Comparison of ENCODE assay signal across 20 mouse cellular contexts in the genomic region with DNA sequence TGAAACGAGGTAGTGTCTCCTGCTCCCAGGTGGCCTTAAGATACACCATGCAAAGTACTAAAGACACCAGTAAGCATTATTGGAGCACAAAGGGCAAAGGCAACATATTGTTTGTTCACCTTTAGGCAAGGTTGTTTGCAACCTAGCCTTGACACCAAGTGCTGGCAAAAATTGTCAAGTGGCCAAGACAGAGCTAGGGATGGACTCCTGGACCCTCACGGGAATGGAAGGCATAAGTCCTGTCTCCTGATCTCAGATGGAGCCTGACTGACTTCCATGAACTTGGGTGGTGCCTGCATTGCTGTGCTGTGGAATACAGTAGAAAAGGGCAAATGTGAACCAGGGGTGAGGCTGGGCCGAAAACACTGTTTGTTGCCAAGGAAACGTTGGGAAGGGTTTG. TPM values are rescaled to one million over a fixed set of nuclear protein-coding genes. Genes with fewer than 3 reads are reported as not detected.
DNase-seq lines count a peak whose midpoint lies in the region; ATAC-seq lines count a peak whose summit lies in the region.
"Had no signal": no experiment of that assay in that cellular context is flagged by ENCODE, and none has a peak within 500 bp of the region (broad histone marks: within the 10 kb centered on the region; RNA-seq: fewer than 3 reads in every experiment).

No protein-coding gene starts in this region.

- H3K9ac ChIP-seq in kidney, embryonic 14.5 days (ENCODE audit: low read depth, low read length): no peak overlapping the region
- H3K9ac ChIP-seq: forebrain, embryonic 13.5 days; heart, embryonic 15.5 days; hindbrain, embryonic 14.5 days had no signal

- H3K4me2 ChIP-seq in kidney, embryonic 14.5 days (replicated peaks; ENCODE audit: low read depth, low read length): no peak overlapping the region
- H3K4me2 ChIP-seq: forebrain, embryonic 13.5 days; heart, embryonic 11.5 days; heart, embryonic 15.5 days; hindbrain, embryonic 14.5 days had no signal

- H3K27ac ChIP-seq in kidney, embryonic 14.5 days (ENCODE audit: low read depth, low read length): no peak overlapping the region
- H3K27ac ChIP-seq in embryonic facial prominence, embryonic 10.5 days (replicated peaks): no peak overlapping the region
- no peak overlapping the region for H3K27ac ChIP-seq in limb, embryonic 10.5 days
- H3K27ac ChIP-seq: forebrain, embryonic 13.5 days; gastrocnemius, adult 2 months; heart, embryonic 15.5 days; hindbrain, embryonic 10.5 days; hindbrain, embryonic 14.5 days had no signal

- no peak overlapping the region for H3K4me3 ChIP-seq in kidney, embryonic 14.5 days (ENCODE audit: low read length)
- no peak overlapping the region for H3K4me3 ChIP-seq in embryonic facial prominence, embryonic 10.5 days
- no peak overlapping the region for H3K4me3 ChIP-seq in limb, embryonic 10.5 days
- H3K4me3 ChIP-seq: forebrain, embryonic 13.5 days; gastrocnemius, adult 2 months; heart, embryonic 15.5 days; hindbrain, embryonic 10.5 days had no signal

- H3K4me1 ChIP-seq in kidney, embryonic 14.5 days (ENCODE audit: control insufficient read depth, insufficient read depth, low read length): no peaks in the 10 kb centered on the region
- H3K4me1 ChIP-seq in embryonic facial prominence, embryonic 10.5 days: peaks cover 14% of the 10 kb centered on the region
- no peaks in the 10 kb centered on the region for H3K4me1 ChIP-seq in limb, embryonic 10.5 days

- intact Hi-C loops in left cerebral cortex, postnatal 10 days (cut with DNase I): no loop called here

- DNase-seq in kidney, adult 11 months: peak; percentile 33
- DNase-seq in kidney, postnatal 25 days: peak; percentile 18 to 53
- DNase-seq in kidney, postnatal 4 days: no peak
- peak; percentile 4 for DNase-seq in embryonic facial prominence, embryonic 10.5 days (ENCODE audit: low spot score)
- DNase-seq in limb, embryonic 10.5 days (ENCODE audit: low spot score): peak; percentile 16
- DNase-seq in left cerebral cortex, postnatal 10 days (ENCODE audit: extremely low spot score in 1 of 2, low spot score in 2 of 2): no peak
- DNase-seq: adrenal gland, adult 2 months; adrenal gland, postnatal 25 days; cerebellum, adult 18-20 months; cerebellum, adult 9-11 months; cerebellum, postnatal 36 days; gastrocnemius, adult 2 months; gastrocnemius, postnatal 25 days; heart, postnatal 14 days had no signal

- no peaks in the 10 kb centered on the region for H3K9me3 ChIP-seq in kidney, embryonic 14.5 days (ENCODE audit: control insufficient read depth, low read length)
- no peaks in the 10 kb centered on the region for H3K9me3 ChIP-seq in embryonic facial prominence, embryonic 10.5 days
- H3K9me3 ChIP-seq in limb, embryonic 10.5 days (replicated peaks): no peaks in the 10 kb centered on the region
- H3K9me3 ChIP-seq: forebrain, embryonic 13.5 days; heart, embryonic 15.5 days; hindbrain, embryonic 10.5 days had no signal

- no peaks in the 10 kb centered on the region for H3K27me3 ChIP-seq in kidney, embryonic 14.5 days (ENCODE audit: control insufficient read depth, insufficient read depth, low read length)
- H3K27me3 ChIP-seq in embryonic facial prominence, embryonic 10.5 days (replicated peaks; ENCODE audit: low read depth, poor library complexity, severe bottlenecking): no peaks in the 10 kb centered on the region
- H3K27me3 ChIP-seq in limb, embryonic 10.5 days (ENCODE audit: low read depth, poor library complexity, severe bottlenecking): no peaks in the 10 kb centered on the region
- H3K27me3 ChIP-seq: forebrain, embryonic 13.5 days; heart, embryonic 15.5 days had no signal

- WGBS in kidney, embryonic 14.5 days: 85% methylated on average over 4 of the region's 4 CpGs
- WGBS in embryonic facial prominence, embryonic 10.5 days: 87% methylated on average over 4 of the region's 4 CpGs
- WGBS in limb, embryonic 10.5 days: 87% methylated on average over 4 of the region's 4 CpGs

- no peak for ATAC-seq in kidney, embryonic 14.5 days (ENCODE audit: low FRiP score, low TSS enrichment)
- ATAC-seq: forebrain, embryonic 13.5 days had no signal

- peaks cover 8% of the 10 kb centered on the region for H3K36me3 ChIP-seq in kidney, embryonic 14.5 days (ENCODE audit: control insufficient read depth, insufficient read depth, low read length)
- peaks cover 11% of the 10 kb centered on the region for H3K36me3 ChIP-seq in embryonic facial prominence, embryonic 10.5 days (replicated peaks)
- H3K36me3 ChIP-seq in limb, embryonic 10.5 days: 0 out of 2 replicates have a peak, but pooled peaks cover 5% of the 10 kb centered on the region

RNA-seq across cellular contexts. Expression of gene Sec22a, which starts 54.1 kb away (rescaled TPM):
- polyA plus RNA-seq in kidney, embryonic 14.5 days (2014; fragmentation: Nextera tagmentation; extraction: Ambion mirVana): 52.8 and 54.6 TPM in 2 replicates
- 32.3 and 32.4 TPM in 2 replicates for polyA plus RNA-seq in embryonic facial prominence, embryonic 10.5 days (2016; fragmentation: Nextera tagmentation; extraction: Ambion mirVana)
- polyA plus RNA-seq in limb, embryonic 10.5 days (2016; fragmentation: Nextera tagmentation; extraction: Ambion mirVana): 25.8 and 35.9 TPM in 2 replicates
- 10 to 100 TPM; 18.7 to 21.0 TPM for total RNA-seq in left cerebral cortex, postnatal 10 days (2021)

Comparison
In these comparisons a context has a peak if more than half of its experiments do, and no peak if none do; other contexts are left out.
1. DNase-seq: peak in kidney, adult 11 months (single experiment), kidney, postnatal 25 days (2 of 2), embryonic facial prominence, embryonic 10.5 days (single experiment) and limb, embryonic 10.5 days (single experiment); none in kidney, postnatal 4 days (0 of 2) and left cerebral cortex, postnatal 10 days (0 of 2).